Mouse (Mus musculus) kidney, embryonic 15.5 days (tissue): ENCODE measurements around the gene Nhsl2. TPM values are rescaled to one million over a fixed set of nuclear protein-coding genes. Genes with fewer than 3 reads are reported as not detected.
A peak's percentile ranks its signal among the peaks of the same experiment; 100 is the strongest.

Experiments used
- ATAC-seq: fragments of 200-750 bp; cut with Nextera tagmentation; replicated peaks from 2 replicates; pipeline ENCODE4 v1.8.0; 2017; ENCODE audit warnings: moderate TSS enrichment; ENCODE audit not compliant: low FRiP score
- H3K27ac ChIP-seq: fragments of 300-500 bp; sonication (generic); 2 replicates; pipeline ENCODE4 v1.5.1; 2015; ENCODE audit warnings: mild to moderate bottlenecking, inconsistent platforms
- H3K27me3 ChIP-seq: fragments of 300-500 bp; sonication (generic); 2 replicates; pipeline ENCODE4 v1.6.1; 2015; ENCODE audit warnings: inconsistent platforms
- H3K36me3 ChIP-seq: fragments of 300-500 bp; sonication (generic); 2 replicates; pipeline ENCODE4 v1.6.1; 2015; ENCODE audit warnings: inconsistent platforms
- H3K4me1 ChIP-seq: fragments of 300-500 bp; sonication (generic); 2 replicates; pipeline ENCODE4 v1.6.1; 2015; ENCODE audit warnings: inconsistent platforms
- H3K4me2 ChIP-seq: fragments of 300-500 bp; sonication (generic); 2 replicates; pipeline ENCODE4 v1.6.1; 2015; ENCODE audit warnings: moderate library complexity, mild to moderate bottlenecking, inconsistent platforms
- H3K4me3 ChIP-seq: fragments of 300-500 bp; sonication (generic); replicated peaks from 2 replicates; pipeline ENCODE4 v1.5.1; 2015; ENCODE audit warnings: mild to moderate bottlenecking, inconsistent platforms
- H3K9ac ChIP-seq: fragments of 300-500 bp; sonication (generic); 2 replicates; pipeline ENCODE4 v1.6.1; 2015; ENCODE audit warnings: mild to moderate bottlenecking, inconsistent platforms
- H3K9me3 ChIP-seq: fragments of 300-500 bp; sonication (generic); replicated peaks from 2 replicates; pipeline ENCODE4 v1.6.1; 2016; ENCODE audit warnings: inconsistent platforms
- WGBS: fragments of 180-500 bp; shearing (Covaris S2); methylation state at CpG from one replicate; pipeline ENCODE4 v1.1.7; 2015; ENCODE audit warnings: mixed read lengths; 5-methylcytosine and 5-hydroxymethylcytosine counted together
- polyA plus RNA-seq: library from polyadenylated mRNA; unstranded; fragments of >200 nt; fragmentation: Nextera tagmentation; extraction: Ambion mirVana; gene quantifications from 2 replicates; pipeline ENCODE4 v1.2.1, GENCODE M21; 2015

Gene Nhsl2
- polyA plus RNA-seq, 1 experiment from 2014 or later, result 12.9 TPM

- Histone ChIP-seq H3K36me3 (no peaks in the 10 kb centered on the region), H3K9me3 (no peaks in the 10 kb centered on the region), H3K27ac (peak overlapping the region; percentile 70), H3K4me2 (no peak overlapping the region), H3K9ac (no peak overlapping the region), H3K4me1 (peaks cover 5% of the 10 kb centered on the region; the same call in 1 of the 2 replicates), H3K4me3 (no peak overlapping the region), H3K27me3 (peaks cover 44% of the 10 kb centered on the region)
- ATAC-seq, result 0 out of 2 replicates have a peak, but pooled peaks have one; percentile 54
- 38% methylated on average over 12 of the region's 12 CpGs for WGBS
Observed at GRCm38 (mm10) chrX:101993841-101994571, 144.8 kb downstream of the Nhsl2 start.

GRCm38 (mm10) chrX:101996726-101997125 is 147.5 kb downstream of the Nhsl2 start:
- no peak for ATAC-seq
- H3K27ac ChIP-seq, result no peak overlapping the region
- no peak overlapping the region for H3K9ac ChIP-seq
- H3K9me3 ChIP-seq, result no peaks in the 10 kb centered on the region
- 77% methylated on average over 2 of the region's 2 CpGs for WGBS
- H3K4me3 ChIP-seq, result no peak overlapping the region
- peaks cover 5% of the 10 kb centered on the region; the same call in 1 of the 2 replicates for H3K4me1 ChIP-seq
- H3K36me3 ChIP-seq, result no peaks in the 10 kb centered on the region
- no peak overlapping the region for H3K4me2 ChIP-seq
- H3K27me3 ChIP-seq, result peaks cover 55% of the 10 kb centered on the region

DNA sequence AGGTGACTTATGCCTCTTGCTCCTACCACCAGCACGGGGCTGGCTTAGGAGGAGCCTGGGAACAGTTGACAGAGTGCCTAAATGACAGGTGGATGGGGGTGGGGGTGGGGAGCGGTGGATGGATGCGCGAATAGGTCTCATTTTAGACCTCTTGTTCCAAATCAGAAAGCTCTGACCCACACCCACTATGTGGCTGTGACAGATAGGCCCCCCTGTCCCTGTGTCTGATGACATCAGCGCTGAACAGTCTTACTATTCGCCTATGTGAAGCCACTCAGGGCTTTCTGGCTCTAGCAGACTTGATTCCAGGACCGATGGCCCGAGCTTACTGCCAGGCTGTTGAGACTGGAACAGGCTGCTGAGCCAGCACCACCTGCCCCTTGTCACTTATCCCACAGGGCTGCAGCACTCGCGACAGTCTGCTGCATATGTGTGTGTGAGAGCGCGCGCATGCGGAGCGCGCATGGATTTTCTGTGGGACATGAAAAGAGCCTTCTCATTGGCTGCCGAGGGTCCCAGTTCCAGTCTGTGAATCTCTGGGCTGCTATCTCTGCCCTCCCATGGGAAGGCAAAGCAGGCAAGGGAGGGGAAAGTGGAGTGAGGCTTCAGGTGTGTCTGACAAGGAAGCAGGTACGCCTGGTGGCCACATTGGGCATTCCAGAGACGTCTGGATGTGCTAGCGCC is 154.6 kb downstream of the Nhsl2 start:
- peak overlapping the region; percentile 27 for H3K4me3 ChIP-seq
- H3K36me3 ChIP-seq, result no peaks in the 10 kb centered on the region
- no peaks in the 10 kb centered on the region for H3K9me3 ChIP-seq
- 0 out of 2 replicates have a peak overlapping the region, but pooled peaks have one; percentile 8 for H3K9ac ChIP-seq
- H3K27ac ChIP-seq, result no peak overlapping the region
- 15% methylated on average over 20 of the region's 20 CpGs for WGBS
- peaks cover 86% of the 10 kb centered on the region for H3K27me3 ChIP-seq
- peak overlapping the region; percentile 59 for H3K4me2 ChIP-seq
- ATAC-seq, result peak; percentile 44; the same call in 1 of the 2 replicates
- H3K4me1 ChIP-seq, result peaks cover 27% of the 10 kb centered on the region

- H3K4me2 ChIP-seq, result peak overlapping the region; percentile 59
- peak; percentile 28 for ATAC-seq
- peak overlapping the region; percentile 8; the same call in 1 of the 2 replicates for H3K9ac ChIP-seq
- H3K27ac ChIP-seq, result no peak overlapping the region
- peaks cover 90% of the 10 kb centered on the region for H3K27me3 ChIP-seq
- peak overlapping the region; percentile 27 for H3K4me3 ChIP-seq
- no peaks in the 10 kb centered on the region for H3K36me3 ChIP-seq
- H3K9me3 ChIP-seq, result no peaks in the 10 kb centered on the region
- WGBS, result 12% methylated on average over 7 of the region's 7 CpGs
- peaks cover 27% of the 10 kb centered on the region for H3K4me1 ChIP-seq
Observed at GRCm38 (mm10) chrX:102004370-102004769, 155.2 kb downstream of the Nhsl2 start.

DNA sequence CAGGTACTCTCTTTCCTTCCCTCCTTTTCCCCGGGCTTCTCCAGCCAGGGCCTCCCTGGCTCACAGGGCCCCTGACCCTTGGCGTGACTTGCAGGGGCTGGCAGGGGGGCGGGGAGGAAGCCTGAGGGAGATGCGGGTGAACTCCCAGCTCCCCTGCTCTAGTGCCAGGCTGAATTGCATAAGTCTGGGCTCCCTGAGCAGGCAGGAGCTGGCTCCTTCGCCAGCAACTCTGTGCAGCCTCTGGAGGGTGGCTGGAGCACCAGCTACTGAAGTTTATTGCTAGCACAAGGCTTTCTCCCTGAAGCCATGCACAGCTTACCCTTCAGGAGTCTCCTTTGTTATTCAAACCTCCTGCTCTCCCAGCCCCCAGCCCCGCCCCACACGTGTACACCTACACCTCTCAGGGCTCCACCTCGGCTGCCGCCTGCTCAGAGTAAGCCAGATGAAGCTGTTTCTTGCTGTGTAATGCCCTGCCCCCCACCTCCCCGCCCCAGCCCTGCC is 156.0 kb downstream of the Nhsl2 start:
- ATAC-seq, result peak; percentile 82
- Histone ChIP-seq H3K9me3 (no peaks in the 10 kb centered on the region), H3K27ac (peak overlapping the region; percentile 77), H3K4me3 (peak overlapping the region; percentile 24), H3K4me2 (peak overlapping the region; percentile 59), H3K27me3 (peaks cover 86% of the 10 kb centered on the region), H3K4me1 (peaks cover 27% of the 10 kb centered on the region), H3K36me3 (no peaks in the 10 kb centered on the region), H3K9ac (no peak overlapping the region)
- 23% methylated on average over 10 of the region's 10 CpGs for WGBS

- no peak overlapping the region for H3K9ac ChIP-seq
- H3K4me3 ChIP-seq, result no peak overlapping the region
- H3K9me3 ChIP-seq, result no peaks in the 10 kb centered on the region
- H3K27ac ChIP-seq, result no peak overlapping the region
- H3K4me2 ChIP-seq, result no peak overlapping the region
- ATAC-seq, result no peak
- WGBS, result 62% methylated on average over 2 of the region's 2 CpGs
- H3K4me1 ChIP-seq, result peaks cover 27% of the 10 kb centered on the region
- no peaks in the 10 kb centered on the region for H3K36me3 ChIP-seq
- H3K27me3 ChIP-seq, result peaks cover 64% of the 10 kb centered on the region
Observed at GRCm38 (mm10) chrX:102007935-102008334, 158.8 kb downstream of the Nhsl2 start.

GRCm38 (mm10) chrX:102017213-102017923 is 168.2 kb downstream of the Nhsl2 start:
- Histone ChIP-seq H3K4me1 (0 out of 2 replicates have a peak, but pooled peaks cover 2% of the 10 kb centered on the region), H3K9ac (no peak overlapping the region), H3K36me3 (no peaks in the 10 kb centered on the region), H3K27me3 (peaks cover 70% of the 10 kb centered on the region; the same call in 1 of the 2 replicates), H3K4me3 (peak overlapping the region; percentile 10; the same call in 1 of the 2 replicates), H3K4me2 (0 out of 2 replicates have a peak overlapping the region, but pooled peaks have one; percentile 14), H3K9me3 (no peaks in the 10 kb centered on the region), H3K27ac (0 out of 2 replicates have a peak overlapping the region, but pooled peaks have one; percentile 32)
- no peak for ATAC-seq
- WGBS, result 47% methylated on average over 9 of the region's 9 CpGs

DNA sequence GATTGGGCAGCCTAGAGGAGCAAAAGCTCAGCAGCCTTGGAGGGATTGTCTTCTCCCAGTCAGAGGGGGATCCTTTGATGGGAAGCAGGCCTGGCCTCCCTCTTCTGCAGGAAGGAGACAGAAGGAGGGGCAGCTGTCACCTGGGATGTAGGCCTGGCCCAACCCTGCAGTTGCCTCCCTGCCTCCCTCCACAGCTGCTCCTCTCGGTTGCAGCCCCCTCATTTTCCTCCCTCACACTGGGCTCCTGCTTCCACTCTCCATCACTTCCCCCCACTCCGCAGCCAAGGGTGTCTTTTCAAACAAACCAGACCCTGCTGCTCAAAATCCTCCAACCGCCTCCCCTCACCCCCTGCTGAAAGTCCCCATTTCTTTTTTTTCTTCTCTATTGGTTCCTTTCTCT is 169.7 kb downstream of the Nhsl2 start:
- 0 out of 2 replicates have a peak, but pooled peaks cover 2% of the 10 kb centered on the region for H3K4me1 ChIP-seq
- peaks cover 71% of the 10 kb centered on the region; the same call in 1 of the 2 replicates for H3K27me3 ChIP-seq
- 0 out of 2 replicates have a peak, but pooled peaks have one; percentile 46 for ATAC-seq
- peak overlapping the region; percentile 28; the same call in 1 of the 2 replicates for H3K4me2 ChIP-seq
- H3K27ac ChIP-seq, result 0 out of 2 replicates have a peak overlapping the region, but pooled peaks have one; percentile 27
- H3K36me3 ChIP-seq, result no peaks in the 10 kb centered on the region
- H3K9me3 ChIP-seq, result no peaks in the 10 kb centered on the region
- no peak overlapping the region for H3K9ac ChIP-seq
- WGBS, result 30% methylated on average over 3 of the region's 3 CpGs
- H3K4me3 ChIP-seq, result no peak overlapping the region

GRCm38 (mm10) chrX:102019471-102020240 is 170.5 kb downstream of the Nhsl2 start:
- H3K27ac ChIP-seq, result no peak overlapping the region
- H3K4me1 ChIP-seq, result 0 out of 2 replicates have a peak, but pooled peaks cover 2% of the 10 kb centered on the region

GRCm38 (mm10) chrX:102024976-102025375 is 175.8 kb downstream of the Nhsl2 start:
- Histone ChIP-seq H3K9me3 (no peaks in the 10 kb centered on the region), H3K27ac (no peak overlapping the region)
- no peak for ATAC-seq

More at GRCm38 (mm10) chrX:102019471-102020240, 170.5 kb downstream of the Nhsl2 start:
- H3K4me2 ChIP-seq, result 0 out of 2 replicates have a peak overlapping the region, but pooled peaks have one; percentile 16
- ATAC-seq, result no peak
- H3K9ac ChIP-seq, result no peak overlapping the region
- no peaks in the 10 kb centered on the region for H3K36me3 ChIP-seq
- H3K4me3 ChIP-seq, result no peak overlapping the region
- no peaks in the 10 kb centered on the region for H3K9me3 ChIP-seq
- peaks cover 68% of the 10 kb centered on the region; the same call in 1 of the 2 replicates for H3K27me3 ChIP-seq
- 77% methylated on average over 7 of the region's 7 CpGs for WGBS

More at GRCm38 (mm10) chrX:102024976-102025375, 175.8 kb downstream of the Nhsl2 start:
- Histone ChIP-seq H3K4me3 (no peak overlapping the region), H3K36me3 (no peaks in the 10 kb centered on the region), H3K27me3 (peaks cover 50% of the 10 kb centered on the region), H3K4me1 (0 out of 2 replicates have a peak, but pooled peaks cover 4% of the 10 kb centered on the region), H3K9ac (no peak overlapping the region), H3K4me2 (no peak overlapping the region)
- 46% methylated on average over 3 of the region's 3 CpGs for WGBS
